Mouse (Mus musculus): ENCODE data around the gene 1700020A23Rik.

The 1700020A23Rik gene

DNA sequence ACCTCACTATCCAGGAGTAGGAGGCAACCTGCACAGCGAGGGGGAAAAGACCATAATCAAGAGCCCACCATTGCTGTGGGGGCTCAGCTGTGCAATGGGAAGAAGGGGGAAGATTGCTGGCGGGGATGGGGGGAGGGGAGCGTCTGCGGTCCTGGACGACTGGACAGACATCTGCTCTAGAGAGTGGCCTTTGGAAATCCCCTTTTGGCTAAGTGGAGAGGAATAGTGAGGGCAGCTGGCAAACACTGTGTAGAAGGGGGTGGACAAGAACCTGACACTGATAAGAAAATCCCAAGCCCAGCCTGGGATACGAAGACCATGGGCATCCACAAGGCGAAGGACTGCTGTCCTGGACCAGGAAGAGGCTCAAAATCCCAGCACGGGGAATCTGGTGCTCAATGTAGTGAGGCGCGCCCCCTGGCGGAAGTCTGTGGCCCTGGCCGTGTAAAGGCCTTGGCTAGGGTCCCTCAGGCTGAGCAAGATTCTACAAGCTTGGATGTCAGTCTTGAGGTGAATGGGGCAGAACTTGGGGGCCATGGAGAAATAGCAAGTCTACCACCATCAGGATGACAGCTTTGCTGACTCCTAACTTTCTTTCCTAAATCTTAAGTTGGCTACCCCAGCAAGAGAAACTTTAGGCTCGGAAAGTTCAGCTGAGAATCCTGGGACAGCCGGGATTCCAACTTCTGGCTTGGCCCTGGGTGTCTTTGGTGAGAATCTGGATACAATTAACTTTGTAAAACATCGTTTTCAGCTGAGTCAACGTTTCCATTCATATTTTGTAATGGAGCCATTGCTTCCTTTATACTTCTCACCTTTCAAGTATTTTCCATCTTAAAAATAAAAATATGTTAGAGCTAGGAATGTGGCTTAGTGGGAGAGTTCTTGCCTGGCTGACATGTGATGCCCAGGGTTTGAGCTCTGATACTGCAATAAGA lies 6.8 kb downstream of the 1700020A23Rik start:
- peak; percentile 62 for DNase-seq (ENCODE audit: low read depth)

DNA sequence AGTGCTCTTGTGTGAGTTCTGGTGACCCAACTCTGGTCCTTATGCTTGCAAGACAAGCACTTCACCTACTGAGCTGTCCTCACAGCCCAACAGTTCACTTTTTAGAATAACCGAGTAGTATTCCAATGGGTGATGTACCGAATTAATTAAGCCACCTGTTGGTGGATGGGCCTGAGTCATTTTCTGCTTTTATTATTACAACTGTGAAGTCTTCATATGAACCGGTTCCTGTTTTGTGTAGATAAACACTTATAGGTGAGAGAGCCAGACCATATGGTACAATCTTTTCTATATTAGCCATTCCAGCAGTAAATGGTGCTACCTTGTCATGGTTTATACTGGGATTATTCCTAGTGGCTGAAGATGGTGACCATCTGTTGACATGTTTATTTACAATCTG lies 7.7 kb downstream of the 1700020A23Rik start:
- no peak for DNase-seq (ENCODE audit: low read depth)

DNA sequence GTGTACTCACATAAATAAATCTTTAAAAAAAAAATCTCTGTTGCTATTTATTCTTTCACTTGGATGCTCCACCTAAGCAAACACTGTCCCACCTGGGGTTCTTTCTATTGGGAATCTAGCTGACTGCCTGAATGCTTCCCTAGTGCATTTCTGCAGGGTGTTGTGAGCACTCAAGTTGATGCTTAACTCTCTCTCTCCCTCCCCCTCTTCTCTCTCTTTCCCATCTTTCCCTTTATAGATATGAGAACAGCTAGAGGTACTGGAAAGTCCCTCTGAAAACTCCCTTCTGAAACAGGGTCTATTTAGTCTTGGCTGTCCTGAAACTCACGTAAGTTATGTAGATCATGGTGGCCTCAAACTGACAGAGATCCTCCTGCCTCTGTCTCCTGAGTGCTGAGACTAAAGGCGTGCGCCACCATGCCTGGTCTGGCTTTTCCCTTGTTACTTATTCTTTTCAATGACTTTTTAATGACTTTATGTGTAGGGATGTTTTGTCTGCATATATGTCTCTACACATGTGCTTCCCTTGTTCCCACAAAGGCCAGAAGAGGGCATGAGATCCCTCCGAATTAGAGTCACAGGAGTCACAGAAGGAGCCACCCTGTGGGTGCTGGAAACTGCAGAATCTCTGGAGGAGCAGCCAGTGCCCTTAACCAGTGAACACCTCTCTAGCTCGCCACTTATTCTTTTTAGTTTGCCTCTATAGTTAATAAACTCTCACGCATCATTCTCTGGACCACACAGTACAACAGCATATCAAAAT lies 9.2 kb downstream of the 1700020A23Rik start:
- DNase-seq (ENCODE audit: low read depth) = peak; percentile 57

DNA sequence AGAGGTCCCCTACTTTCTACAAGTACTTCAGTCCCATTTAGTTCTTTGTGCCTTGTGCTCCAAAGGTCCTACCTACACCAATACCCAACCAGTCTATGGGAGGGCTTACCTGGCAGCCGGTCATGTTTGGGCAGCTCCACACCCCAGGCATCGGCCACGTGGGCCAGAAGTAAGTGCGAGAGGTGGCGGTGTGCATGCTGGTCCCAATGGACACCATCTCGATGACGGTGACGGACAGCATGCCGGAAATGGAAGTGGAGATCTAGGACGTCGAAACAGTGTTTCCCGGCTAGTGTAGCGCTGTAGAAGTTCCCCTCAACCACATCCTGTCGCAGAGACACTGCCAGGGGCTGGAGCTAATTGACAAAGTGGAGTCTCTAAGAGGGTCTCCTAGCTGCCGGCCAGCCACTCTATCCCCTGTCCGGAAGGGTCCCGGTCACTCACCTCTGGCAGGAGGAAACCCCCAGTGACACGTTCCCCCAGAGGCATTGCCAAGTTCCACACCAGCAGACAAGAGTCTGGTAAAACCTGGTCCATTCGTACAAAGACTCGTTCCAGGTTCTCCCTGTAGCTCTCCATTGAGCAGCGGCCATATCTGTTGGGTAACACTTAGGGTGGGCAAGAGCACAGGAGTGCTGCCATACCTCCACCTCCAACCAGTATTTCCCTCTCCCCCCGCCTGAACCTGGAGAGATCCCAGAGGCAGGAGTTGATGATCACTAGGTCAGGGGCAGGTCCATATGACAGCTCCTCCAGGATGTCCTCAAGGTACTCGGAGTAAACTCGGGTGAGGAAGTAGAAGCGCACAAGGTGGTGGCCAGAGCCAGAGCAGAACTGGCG lies 16.9 kb downstream of the 1700020A23Rik start:
- DNase-seq (ENCODE audit: low read depth) = no peak

DNA sequence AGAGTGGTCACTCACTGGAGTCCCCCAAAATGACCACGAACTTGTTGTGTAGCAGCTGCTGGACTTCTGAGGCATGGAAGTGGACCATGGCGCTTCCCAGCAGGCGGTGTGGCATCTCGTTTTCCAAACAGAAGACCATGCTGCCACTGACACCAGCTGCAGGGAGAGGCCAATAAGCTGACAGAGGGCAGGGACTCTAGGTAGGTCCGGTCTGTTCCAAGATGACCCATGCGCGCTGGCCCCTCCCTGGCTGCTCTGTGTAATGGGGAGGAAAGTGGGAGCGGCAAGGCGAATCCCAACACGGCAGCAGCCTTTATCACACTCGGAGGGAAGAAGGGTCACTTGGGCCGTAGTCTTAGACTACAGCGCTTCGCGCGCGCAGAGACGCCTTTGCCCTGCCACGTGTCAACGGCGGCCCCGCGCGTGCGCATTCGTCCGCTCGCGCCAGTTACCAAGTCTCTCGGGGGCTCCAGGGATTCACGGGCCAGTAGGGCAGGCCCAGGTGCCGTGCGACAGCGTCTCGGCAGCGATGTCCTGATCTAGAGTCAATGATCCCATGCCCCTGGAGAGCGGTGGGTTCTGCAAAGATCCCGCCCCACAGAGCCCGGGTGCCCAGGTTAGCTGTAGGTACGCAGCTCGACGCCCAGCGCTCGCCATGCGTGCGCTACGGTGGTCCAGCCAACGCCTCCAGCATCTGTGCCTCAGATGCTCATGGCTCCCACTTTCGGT lies 18.5 kb downstream of the 1700020A23Rik start:
- DNase-seq (ENCODE audit: low read depth) = peak; percentile 71

DNA sequence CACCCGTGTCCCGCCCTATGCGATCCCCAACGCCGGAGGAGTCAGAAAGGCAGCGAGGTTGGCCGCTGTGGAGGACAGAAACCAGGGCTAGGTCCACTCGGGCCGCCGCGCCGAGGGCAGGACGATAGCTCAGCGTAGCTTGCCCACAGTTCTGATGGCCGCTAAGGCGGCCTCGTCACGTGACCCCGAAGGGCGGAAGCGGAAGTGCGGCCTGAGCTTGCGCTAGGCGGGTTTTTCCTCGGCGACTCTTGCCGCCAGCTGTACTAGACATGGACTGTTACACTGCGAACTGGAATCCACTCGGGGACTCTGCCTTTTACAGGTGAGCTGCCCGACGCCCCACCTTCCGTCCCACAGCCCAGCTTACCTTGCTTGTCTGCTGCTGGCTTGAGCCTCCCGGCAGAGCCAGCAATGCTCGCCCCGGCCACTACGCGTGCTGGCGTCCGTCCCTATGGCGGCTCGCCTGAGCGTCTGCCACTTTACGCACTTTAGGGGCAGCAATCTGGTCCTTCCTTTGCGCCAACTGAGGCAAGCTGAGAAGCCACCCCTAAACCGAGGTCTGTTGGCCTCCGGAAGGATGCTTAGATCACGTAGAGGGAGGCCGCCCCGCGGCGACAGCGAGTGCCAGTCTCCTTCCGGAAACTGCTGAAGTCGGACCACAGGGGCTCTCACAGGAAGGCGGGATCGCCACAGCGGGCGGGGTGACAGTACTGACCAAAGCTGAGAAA lies 19.2 kb downstream of the 1700020A23Rik start, which contains the start of the genes Vps16 and Pced1a:
Vps16 (plus strand) TSS at position 214 of the 728 bp plus-strand sequence.
Pced1a (minus strand) TSS at position 576 of the 728 bp plus-strand sequence.
- DNase-seq (ENCODE audit: low read depth) = peak; percentile 93

DNA sequence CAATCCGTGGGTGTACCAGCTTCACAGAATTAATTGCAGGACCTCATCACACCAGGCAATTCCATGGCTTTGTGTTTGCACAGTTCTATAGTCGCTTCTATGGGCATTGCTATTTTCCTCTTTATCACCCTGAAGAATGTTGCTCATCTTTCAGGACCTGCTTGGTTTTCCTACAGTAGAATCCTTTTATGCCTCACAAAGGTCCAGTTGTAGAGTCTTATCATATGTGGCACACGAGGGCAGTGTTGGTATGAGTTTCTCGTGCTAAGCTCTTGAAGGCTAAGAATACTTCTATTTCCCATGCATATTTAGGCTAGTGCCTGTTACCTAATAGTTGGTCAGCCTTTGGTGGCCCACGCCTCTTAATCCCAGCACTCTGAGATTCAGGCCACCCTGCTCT lies 20.1 kb downstream of the 1700020A23Rik start:
- DNase-seq (ENCODE audit: low read depth) = peak; percentile 76

DNA sequence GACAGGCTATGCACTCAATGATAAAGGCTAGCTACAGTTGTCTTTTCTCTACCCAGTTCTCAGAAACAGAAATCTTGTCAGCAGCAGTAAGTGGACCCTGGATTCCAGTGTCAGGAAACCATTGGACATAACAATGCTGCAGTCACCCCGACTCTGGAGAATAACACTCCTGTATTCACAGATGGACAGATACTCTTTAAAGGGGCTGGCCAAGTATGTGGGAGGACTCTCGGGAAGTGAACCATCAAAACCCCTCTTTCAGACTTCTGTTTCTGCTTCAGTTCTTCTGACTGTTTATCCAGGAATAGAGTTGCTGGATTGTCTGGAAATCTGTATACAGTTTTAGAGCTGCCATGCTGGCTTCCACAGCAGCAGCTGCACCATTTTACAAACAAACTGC lies 24.8 kb downstream of the 1700020A23Rik start:
- no peak for DNase-seq (ENCODE audit: low read depth)

DNA sequence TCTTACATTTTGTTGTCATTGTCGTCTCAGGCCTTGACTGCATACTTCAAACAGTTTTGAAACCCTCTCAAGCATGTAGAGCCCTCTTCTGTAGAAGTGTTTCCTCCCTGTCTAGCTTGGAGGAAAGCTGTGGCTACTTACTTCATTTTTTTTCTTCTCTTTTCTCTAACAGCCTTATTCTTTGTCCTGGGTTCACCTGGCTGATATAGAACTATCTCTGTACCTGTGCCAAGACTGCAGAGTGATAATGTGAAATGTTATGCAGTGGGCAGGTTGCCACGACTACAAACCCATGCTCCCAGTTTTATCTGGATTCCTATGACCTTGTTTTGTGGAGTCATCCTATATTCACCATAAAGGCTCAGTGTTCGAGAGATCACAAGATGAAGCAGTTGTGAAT lies 25.4 kb downstream of the 1700020A23Rik start:
- DNase-seq (ENCODE audit: low read depth) = no peak

DNA sequence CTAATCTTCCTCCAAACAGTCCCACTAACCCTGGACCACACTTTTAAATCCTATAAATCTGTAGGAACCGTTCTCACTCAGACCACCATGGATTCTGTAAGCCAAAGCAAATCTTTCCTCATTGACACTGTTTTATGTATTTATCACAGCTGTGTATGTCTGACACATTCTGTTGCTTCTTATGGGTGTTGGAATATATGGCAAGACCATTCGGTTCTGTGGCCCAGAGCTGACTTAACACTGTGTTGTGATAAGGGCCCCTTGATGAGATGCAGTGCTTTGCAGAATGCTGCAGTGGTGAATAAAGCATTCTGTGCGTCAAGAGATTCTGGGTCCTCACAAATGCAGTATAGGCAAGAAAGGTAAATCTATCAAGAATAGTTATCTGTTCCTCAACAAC lies 27.1 kb downstream of the 1700020A23Rik start:
- no peak for DNase-seq (ENCODE audit: low read depth)

DNA sequence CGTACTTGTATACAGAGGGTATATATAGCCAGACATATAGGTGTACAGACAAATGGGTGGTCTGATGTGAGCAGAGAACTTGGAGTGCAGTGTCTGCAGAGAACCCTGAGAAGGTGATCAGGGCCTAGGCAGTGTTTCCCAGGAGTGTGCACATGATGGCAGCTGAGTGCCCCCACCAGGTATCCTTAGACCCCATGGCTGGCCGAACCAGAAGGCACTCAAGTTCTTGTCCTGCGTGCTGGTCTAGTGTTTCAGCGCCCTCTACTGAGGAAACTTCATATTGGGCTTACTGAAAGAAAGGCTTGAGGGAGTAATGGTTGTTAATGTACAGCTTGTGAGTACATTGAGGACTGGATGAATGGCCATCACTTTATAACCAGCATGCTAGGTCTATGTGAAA lies 28.1 kb downstream of the 1700020A23Rik start:
- DNase-seq (ENCODE audit: low read depth) = peak; percentile 79

DNA sequence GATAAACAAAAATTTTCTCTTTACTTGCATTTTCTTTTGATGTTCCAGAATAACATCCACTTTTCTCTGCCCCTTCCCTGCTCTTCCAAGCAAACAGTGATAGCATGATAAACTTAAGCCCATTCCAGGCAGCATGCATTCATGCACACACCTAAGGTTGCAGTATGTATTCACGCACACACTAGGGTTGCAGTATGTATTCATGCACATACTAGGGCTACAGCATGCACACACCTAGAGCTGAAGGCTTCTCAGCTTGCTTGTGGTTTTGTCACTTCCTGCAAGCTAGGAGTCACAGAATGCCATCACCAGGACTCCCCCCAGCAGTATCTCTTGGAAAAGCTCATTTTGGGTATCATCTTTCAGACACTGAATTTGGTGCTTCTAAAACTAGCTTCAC lies 31.7 kb downstream of the 1700020A23Rik start:
- DNase-seq (ENCODE audit: low read depth) = no peak

DNA sequence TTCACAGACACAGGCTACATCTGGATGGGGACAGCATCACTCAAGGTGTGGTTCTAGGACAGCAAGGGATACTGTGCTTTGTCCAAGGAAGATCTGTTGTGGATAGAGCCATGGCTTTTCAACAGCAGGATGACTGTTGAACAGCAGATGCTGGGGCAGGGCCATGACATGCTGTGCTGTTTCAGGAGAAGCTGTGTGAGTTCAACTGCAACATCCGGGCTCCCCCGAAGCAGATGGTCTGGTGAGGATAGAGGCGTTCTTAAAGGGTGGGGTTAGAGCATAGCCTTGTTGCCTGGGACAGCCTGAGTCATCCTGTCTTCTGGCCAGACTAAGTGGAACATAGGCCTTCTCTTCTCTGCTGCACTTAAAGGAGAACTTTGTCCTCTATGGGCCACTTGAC lies 33.8 kb downstream of the 1700020A23Rik start:
- DNase-seq (ENCODE audit: low read depth) = no peak

DNA sequence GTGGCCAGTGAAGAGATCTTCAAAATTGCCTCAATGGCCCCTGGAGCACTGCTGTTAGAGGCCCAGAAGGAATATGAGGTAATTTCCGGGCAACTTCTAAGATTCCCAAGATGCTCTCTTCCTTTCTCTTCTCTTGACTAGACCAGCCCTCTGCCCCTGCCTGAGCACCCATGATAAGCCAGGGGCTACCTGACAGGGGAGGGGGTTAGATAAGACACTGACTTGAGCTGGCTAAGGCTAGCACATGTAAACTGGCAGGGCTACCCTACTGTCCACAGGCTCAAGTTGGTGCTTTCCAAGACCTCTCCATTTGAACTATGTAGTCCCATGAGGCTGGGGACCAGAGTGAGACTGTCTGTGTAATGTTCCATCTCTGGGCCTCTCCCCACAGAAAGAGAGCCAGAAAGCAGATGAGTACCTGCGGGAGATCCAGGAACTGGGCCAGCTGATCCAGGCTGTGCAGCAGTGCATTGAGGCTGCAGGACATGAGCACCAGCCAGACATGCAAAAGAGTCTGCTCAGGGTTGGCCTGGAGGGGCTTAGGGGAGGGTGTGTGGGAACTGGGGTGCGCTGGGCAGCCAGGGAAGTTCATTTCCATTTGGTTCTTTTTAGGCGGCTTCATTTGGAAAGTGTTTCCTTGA lies 34.9 kb downstream of the 1700020A23Rik start:
- DNase-seq (ENCODE audit: low read depth) = no peak

DNA sequence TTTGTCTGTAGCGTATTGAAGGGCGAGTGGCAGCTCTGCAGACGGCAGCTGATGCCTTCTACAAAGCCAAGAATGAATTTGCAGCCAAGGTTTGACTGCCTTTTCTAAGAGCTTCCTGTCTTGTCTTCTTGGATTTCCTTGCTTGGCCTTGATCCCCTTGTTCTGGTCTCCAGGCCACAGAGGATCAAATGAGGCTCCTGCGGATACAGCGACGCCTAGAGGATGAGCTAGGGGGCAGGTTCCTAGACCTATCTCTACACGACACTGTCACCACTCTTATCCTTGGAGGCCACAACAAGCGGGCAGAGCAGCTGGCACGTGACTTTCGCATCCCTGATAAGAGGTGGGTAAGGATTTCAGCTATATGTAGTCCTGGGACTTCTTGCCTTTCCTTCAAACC lies 37.1 kb downstream of the 1700020A23Rik start:
- DNase-seq (ENCODE audit: low read depth) = no peak

DNA sequence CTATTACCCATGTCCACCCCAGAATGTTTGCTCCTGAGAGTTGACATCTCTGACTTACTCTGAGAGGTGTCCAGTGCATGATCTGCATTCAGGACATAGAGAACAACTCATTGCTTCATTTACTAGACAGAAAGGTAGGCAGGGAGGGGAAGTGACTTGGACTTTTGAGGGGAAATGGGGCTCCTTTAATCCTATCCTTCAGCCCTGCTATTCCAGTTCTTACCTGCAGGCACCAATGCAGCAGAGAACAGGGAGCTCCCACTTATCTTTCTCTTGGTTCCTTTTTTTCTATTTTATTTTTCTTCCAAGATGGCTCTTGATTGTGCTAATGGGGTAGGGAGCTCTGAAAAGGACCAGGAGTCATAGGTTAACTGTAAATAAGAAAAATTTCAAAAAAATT lies 43.4 kb downstream of the 1700020A23Rik start:
- no peak for DNase-seq (ENCODE audit: low read depth)

DNA sequence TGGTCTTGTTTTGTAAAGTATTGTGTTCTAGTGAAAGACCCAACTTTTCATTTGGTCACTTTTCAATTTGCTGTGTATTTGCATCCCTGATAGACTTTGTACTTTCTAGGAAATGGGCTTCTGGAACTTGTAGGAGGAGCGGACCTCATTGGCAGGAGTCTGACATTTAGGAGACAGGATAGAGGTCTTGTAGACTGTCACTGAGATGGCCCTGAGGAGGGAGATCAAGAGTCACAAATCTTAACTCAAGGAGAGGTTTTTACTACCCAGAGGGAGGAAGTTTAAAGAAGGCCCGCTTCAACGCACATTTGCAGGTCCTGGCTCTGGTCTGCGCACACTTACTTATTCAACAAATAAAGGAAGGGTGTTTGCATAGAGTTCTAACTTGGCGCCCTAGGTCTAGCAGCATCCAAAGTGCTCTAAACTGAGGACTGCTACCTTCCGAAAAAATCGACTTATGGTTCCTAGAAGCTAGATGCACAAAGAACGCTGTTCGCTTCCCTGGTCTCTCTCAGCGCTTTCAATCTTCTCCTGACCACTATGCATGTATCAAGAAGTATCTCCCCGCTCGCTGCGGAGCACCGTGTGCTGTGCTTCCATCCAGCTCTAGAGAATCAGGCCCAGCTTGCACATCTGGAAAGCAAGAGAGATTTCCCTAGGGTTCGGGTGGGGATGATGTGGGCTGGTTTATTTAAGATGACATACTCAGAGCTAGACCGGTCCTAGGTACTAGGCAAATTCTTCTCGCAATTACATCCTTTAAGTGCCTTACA lies 44.1 kb downstream of the 1700020A23Rik start:
- peak; percentile 63 for DNase-seq (ENCODE audit: low read depth)

DNA sequence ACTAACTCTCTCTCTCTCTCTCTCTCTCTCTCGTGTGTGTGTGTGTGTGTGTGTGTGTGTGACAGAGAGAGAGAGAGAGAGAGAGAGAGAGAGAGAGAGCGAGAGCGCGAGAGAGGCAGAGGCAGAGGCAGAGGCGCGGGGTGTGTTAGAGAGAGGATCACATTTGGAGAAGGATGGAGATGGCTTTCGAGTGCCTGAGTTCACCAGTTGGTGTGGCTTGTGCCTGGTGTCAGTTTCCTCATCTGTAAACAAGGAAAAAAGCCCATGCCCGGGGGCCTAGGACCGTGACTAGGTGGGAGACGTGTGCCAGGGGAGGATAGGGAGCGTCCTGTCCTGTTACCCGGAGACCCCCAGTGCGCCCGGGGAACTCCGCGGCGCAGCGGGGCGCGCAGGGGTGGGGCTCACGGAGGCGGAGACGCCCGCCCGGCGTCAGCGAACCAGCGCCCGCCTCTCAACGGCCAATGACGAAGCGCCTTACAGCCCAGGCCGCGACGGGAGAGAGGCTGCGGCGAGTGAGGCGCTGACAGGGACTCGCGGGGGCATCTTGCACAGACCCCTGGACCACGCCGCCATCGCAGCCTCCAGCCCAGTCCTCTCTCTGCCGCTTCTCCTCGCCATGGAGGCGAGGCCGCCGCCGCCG lies 44.9 kb downstream of the 1700020A23Rik start, which contains the start of gene Ptpra:
Ptpra (plus strand) TSS at position 485 of the 640 bp plus-strand sequence.
- DNase-seq (ENCODE audit: low read depth) = peak; percentile 82

DNA sequence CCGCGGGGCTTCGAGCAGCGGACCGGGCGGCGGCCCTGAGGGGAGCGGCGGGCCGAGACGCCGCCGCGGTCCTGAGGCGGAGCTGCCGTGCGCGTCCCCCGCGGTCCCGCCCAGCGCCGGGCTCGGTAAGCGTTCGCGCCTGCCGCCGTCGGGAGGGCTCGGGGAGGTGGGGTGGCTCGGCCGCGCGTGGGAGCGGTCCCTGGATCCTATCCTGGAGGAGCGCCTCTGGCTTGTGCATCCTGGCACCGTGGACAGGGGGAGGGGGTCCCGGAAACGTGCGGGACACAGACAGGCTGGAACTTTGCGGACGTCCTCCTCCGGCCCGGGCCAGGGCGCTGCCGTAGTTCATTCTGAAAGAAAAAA lies 45.4 kb downstream of the 1700020A23Rik start:
- DNase-seq (ENCODE audit: low read depth) = peak; percentile 39

Data from 416B (cell line).